Mouse (Mus musculus) heart, postnatal 36 days (tissue): Measurements from ENCODE around the gene Nptn. TPM values are rescaled to one million over a fixed set of nuclear protein-coding genes. Genes with fewer than 3 reads are reported as not detected.
A peak's percentile ranks its signal among the peaks of the same experiment; 100 is the strongest.
"Not testable (repeated sequence)": the region's sequence is repeated elsewhere in the genome, so short reads cannot be mapped to it uniquely, and the experiment has no call there.

ENCODE experiments used
- DNase-seq, 2 experiments: peaks; one replicate each; pipeline ENCODE4 v3.0.0; 2021 to 2022
- intact Hi-C: fragments of 180-260 bp; cut with DNase I; formaldehyde crosslinking; loops from one replicate; pipeline ENCODE4 v1.15.1; 2025
- total RNA-seq, 2 experiments: library from RNA; stranded (reverse); gene quantifications; 2 replicates each; pipeline ENCODE4 v1.2.3; 2021

Nptn gene
- total RNA-seq, 2 experiments from 2014 or later: 130 to 145 TPM

GRCm38 (mm10) chr9:58557457-58558455 lies 24.3 kb upstream of the Nptn start:
- DNase-seq: no peak
- intact Hi-C loops: no loop called here

DNA sequence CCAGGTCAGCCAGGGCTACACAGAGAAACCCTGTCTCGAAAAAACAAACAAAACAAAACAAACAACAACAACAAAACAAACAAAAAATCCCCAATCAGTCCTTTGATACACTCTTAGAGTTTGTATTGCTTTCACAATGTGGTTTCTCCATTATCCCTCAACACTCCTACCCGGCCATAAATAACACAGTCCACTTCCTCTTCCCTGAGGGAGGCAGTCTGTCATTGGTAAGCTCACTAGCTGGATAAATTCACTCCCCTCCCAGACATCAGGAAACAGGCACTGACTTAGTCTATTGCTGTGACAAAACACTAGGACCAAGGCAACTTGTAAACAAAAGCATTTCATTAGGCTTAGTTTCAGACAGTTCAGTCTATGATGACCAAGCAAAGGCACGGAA lies 21.8 kb upstream of the Nptn start:
- intact Hi-C loops: no loop called here
- DNase-seq: no peak

- intact Hi-C loops, DNase-seq: not testable (repeated sequence)
Observed at GRCm38 (mm10) chr9:58565945-58566344, 16.1 kb upstream of the Nptn start.

GRCm38 (mm10) chr9:58567682-58568081 lies 14.4 kb upstream of the Nptn start:
- DNase-seq: no peak
- intact Hi-C loops: no loop called here

GRCm38 (mm10) chr9:58571001-58571400 lies 11.0 kb upstream of the Nptn start:
- intact Hi-C loops: no loop called here

GRCm38 (mm10) chr9:58578669-58579068 lies 3.4 kb upstream of the Nptn start:
- DNase-seq: peak; percentile 85 to 89
- intact Hi-C loops: loop anchor here (1.0 to 2.0 kb wide), 4 partner anchors 24 to 294 kb away; partner anchors contain the start of gene Cd276

More at GRCm38 (mm10) chr9:58571001-58571400, 11.0 kb upstream of the Nptn start:
- no peak for DNase-seq

- intact Hi-C loops: loop anchor here (5.0 kb wide), 1 partner anchor 37 kb away; no protein-coding TSS in a partner anchor
- DNase-seq: not testable (repeated sequence)
Observed at GRCm38 (mm10) chr9:58580453-58581195, 1.4 kb upstream of the Nptn start.

GRCm38 (mm10) chr9:58581283-58581930 lies 633 bp upstream of the Nptn start:
- intact Hi-C loops: loop anchor here (5.0 kb wide), 1 partner anchor 36 kb away; no protein-coding TSS in a partner anchor
- DNase-seq: no peak

- DNase-seq: peak in 1 of 2 experiments; percentile 60
- intact Hi-C loops: loop anchor here (2.0 to 5.0 kb wide), 2 partner anchors 35 to 1074 kb away; partner anchors contain the start of gene Pkm
Observed at GRCm38 (mm10) chr9:58582581-58583266, 684 bp downstream of the Nptn start.

- intact Hi-C loops: loop anchor here (2.0 to 5.0 kb wide), 2 partner anchors 34 to 1074 kb away; partner anchors contain the start of gene Pkm
Observed at GRCm38 (mm10) chr9:58583267-58583641, 1.2 kb downstream of the Nptn start.

GRCm38 (mm10) chr9:58584323-58584722 lies 2.3 kb downstream of the Nptn start:
- no peak for DNase-seq
- intact Hi-C loops: loop anchor here (5.0 kb wide), 1 partner anchor 33 kb away; no protein-coding TSS in a partner anchor

More at GRCm38 (mm10) chr9:58583267-58583641, 1.2 kb downstream of the Nptn start:
- peak in 1 of 2 experiments; percentile 26 for DNase-seq

DNA sequence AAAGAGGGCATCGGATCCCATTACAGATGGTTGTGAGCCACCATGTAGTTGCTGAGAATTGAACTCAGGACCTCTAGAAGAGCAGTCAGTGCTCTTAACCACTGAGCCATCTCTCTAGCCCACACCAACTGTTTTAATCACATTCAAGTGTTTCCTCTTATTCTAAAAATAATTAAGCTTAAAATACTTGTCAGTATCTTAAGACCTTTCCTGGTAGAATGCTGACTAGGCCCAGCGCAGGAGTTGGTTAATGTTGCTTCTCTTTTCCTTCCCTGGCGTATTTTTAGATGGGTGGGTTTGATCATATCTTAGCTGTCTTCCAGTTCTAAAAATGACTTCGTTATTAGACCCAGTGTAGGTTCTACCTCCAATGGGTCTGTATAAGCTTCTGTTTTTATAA lies 6.6 kb downstream of the Nptn start:
- DNase-seq: no peak
- intact Hi-C loops: no loop called here

GRCm38 (mm10) chr9:58595313-58595712 lies 13.3 kb downstream of the Nptn start:
- DNase-seq: no peak
- intact Hi-C loops: no loop called here

GRCm38 (mm10) chr9:58613790-58614189 lies 31.8 kb downstream of the Nptn start:
- intact Hi-C loops: loop anchor here (1.0 kb wide), 1 partner anchor 11 kb away; no protein-coding TSS in a partner anchor
- no peak for DNase-seq

GRCm38 (mm10) chr9:58615064-58615938 lies 33.3 kb downstream of the Nptn start:
- intact Hi-C loops: loop anchor here (5.0 kb wide), 1 partner anchor 33 kb away; the partner anchor contains the start of gene Nptn
- no peak for DNase-seq

GRCm38 (mm10) chr9:58623009-58623408 lies 41.0 kb downstream of the Nptn start:
- no peak for DNase-seq
- intact Hi-C loops: no loop called here

DNA sequence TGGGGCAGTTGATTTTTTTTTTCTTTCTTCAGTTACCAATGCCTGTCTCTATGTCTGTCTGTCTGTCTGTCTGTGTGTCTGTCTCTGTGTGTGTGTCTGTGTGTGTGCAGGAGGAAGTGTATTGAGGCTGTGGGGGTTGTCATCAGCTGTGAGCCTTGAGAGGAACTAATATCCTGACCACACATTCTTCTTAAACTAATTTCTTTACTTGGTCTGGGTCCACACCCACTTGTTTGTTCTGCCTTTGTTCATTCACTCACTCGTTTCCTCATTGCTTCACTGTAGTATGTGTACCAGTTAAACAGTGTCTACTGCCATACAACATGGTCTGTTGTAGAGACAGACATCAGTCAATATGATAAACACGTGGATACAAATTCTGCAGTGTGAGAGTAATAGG lies 45.2 kb downstream of the Nptn start:
- intact Hi-C loops: no loop called here

GRCm38 (mm10) chr9:58630441-58630840 lies 48.4 kb downstream of the Nptn start:
- no peak for DNase-seq
- intact Hi-C loops: no loop called here

More for the DNA sequence above, 45.2 kb downstream of the Nptn start:
- no peak for DNase-seq
